Mouse (Mus musculus) MN1 (cell line): ENCODE data around the gene Zfp583.

Experiments used
- DNase-seq: peaks from one replicate; pipeline ENCODE4 v3.0.0-alpha.2; 2016; ENCODE audit warnings: low spot score

The Zfp583 gene

GRCm38 (mm10) chr7:6285842-6286705, 45.0 kb downstream of the Zfp583 start, which contains the start of gene Zfp667:
Zfp667 (plus strand) TSS chr7:6286579.
- peak; percentile 97 for DNase-seq

- DNase-seq, result no peak
Observed at GRCm38 (mm10) chr7:6285366-6285765, 45.7 kb downstream of the Zfp583 start.

GRCm38 (mm10) chr7:6284442-6285012, 46.6 kb downstream of the Zfp583 start:
- DNase-seq, result no peak

GRCm38 (mm10) chr7:6283451-6284075, 47.5 kb downstream of the Zfp583 start:
- peak; percentile 83 for DNase-seq

GRCm38 (mm10) chr7:6282749-6283148, 48.3 kb downstream of the Zfp583 start:
- DNase-seq, result peak; percentile 80

- no peak for DNase-seq
Observed at GRCm38 (mm10) chr7:6277906-6278305, 53.2 kb downstream of the Zfp583 start.

GRCm38 (mm10) chr7:6265695-6266094, 65.4 kb downstream of the Zfp583 start:
- DNase-seq, result no peak
